Mouse (Mus musculus): Measurements from ENCODE around the gene Slc25a29. TPM values are rescaled to one million over a fixed set of nuclear protein-coding genes. Genes with fewer than 3 reads are reported as not detected.

The Slc25a29 gene
- polyA plus RNA-seq, 1 experiment: 0.47 TPM

GRCm38 (mm10) chr12:108826282-108826957 lies 9.3 kb downstream of the Slc25a29 start:
- H3K4me3 ChIP-seq (ENCODE audit: insufficient read depth, low read length): no peak overlapping the region

GRCm38 (mm10) chr12:108825561-108826224 lies 10.0 kb downstream of the Slc25a29 start:
- H3K27ac ChIP-seq (ENCODE audit: insufficient read depth, low read depth, low read length): no peak overlapping the region
- no peak overlapping the region for H3K4me3 ChIP-seq (ENCODE audit: insufficient read depth, low read length)
- TF ChIP-seq POLR2A (IDR thresholded peaks at IDR 0.05; ENCODE audit: borderline replicate concordance, low read depth, low read length) (no peak), CTCF (IDR thresholded peaks at IDR 0.05; ENCODE audit: low read depth, low read length) (no peak)

More at GRCm38 (mm10) chr12:108826282-108826957, 9.3 kb downstream of the Slc25a29 start:
- H3K27ac ChIP-seq (ENCODE audit: insufficient read depth, low read depth, low read length): no peak overlapping the region
- no peak for TF ChIP-seq CTCF (IDR thresholded peaks at IDR 0.05; ENCODE audit: low read depth, low read length)
- TF ChIP-seq POLR2A (IDR thresholded peaks at IDR 0.05; ENCODE audit: borderline replicate concordance, low read depth, low read length): no peak
- peaks cover 3% of the 10 kb centered on the region for H3K4me1 ChIP-seq (ENCODE audit: control insufficient read depth, insufficient read depth, low read length)

GRCm38 (mm10) chr12:108824225-108824874 lies 11.3 kb downstream of the Slc25a29 start:
- Histone ChIP-seq H3K27ac (ENCODE audit: insufficient read depth, low read depth, low read length) (no peak overlapping the region), H3K4me3 (ENCODE audit: insufficient read depth, low read length) (no peak overlapping the region), H3K4me1 (ENCODE audit: control insufficient read depth, insufficient read depth, low read length) (no peaks in the 10 kb centered on the region)
- TF ChIP-seq POLR2A (IDR thresholded peaks at IDR 0.05; ENCODE audit: borderline replicate concordance, low read depth, low read length) (no peak), CTCF (IDR thresholded peaks at IDR 0.05; ENCODE audit: low read depth, low read length) (no peak)

More at GRCm38 (mm10) chr12:108825561-108826224, 10.0 kb downstream of the Slc25a29 start:
- H3K4me1 ChIP-seq (ENCODE audit: control insufficient read depth, insufficient read depth, low read length): no peaks in the 10 kb centered on the region

GRCm38 (mm10) chr12:108823036-108823435 lies 12.6 kb downstream of the Slc25a29 start:
- TF ChIP-seq CTCF (IDR thresholded peaks at IDR 0.05; ENCODE audit: low read depth, low read length) (no peak), POLR2A (IDR thresholded peaks at IDR 0.05; ENCODE audit: borderline replicate concordance, low read depth, low read length) (no peak)
- Histone ChIP-seq H3K27ac (ENCODE audit: insufficient read depth, low read depth, low read length) (no peak overlapping the region), H3K4me1 (ENCODE audit: control insufficient read depth, insufficient read depth, low read length) (no peaks in the 10 kb centered on the region), H3K4me3 (ENCODE audit: insufficient read depth, low read length) (no peak overlapping the region)

- TF ChIP-seq POLR2A (IDR thresholded peaks at IDR 0.05; ENCODE audit: borderline replicate concordance, low read depth, low read length): no peak
- TF ChIP-seq CTCF (IDR thresholded peaks at IDR 0.05; ENCODE audit: low read depth, low read length): no peak
- H3K4me1 ChIP-seq (ENCODE audit: control insufficient read depth, insufficient read depth, low read length): no peaks in the 10 kb centered on the region
- H3K4me3 ChIP-seq (ENCODE audit: insufficient read depth, low read length): no peak overlapping the region
- no peak overlapping the region for H3K27ac ChIP-seq (ENCODE audit: insufficient read depth, low read depth, low read length)
Measured at GRCm38 (mm10) chr12:108820461-108820860, 15.2 kb downstream of the Slc25a29 start.

- no peak overlapping the region for H3K27ac ChIP-seq (ENCODE audit: insufficient read depth, low read depth, low read length)
- no peak overlapping the region for H3K4me3 ChIP-seq (ENCODE audit: insufficient read depth, low read length)
- peaks cover under 1% of the 10 kb centered on the region; the same call in 1 of the 2 replicates for H3K4me1 ChIP-seq (ENCODE audit: control insufficient read depth, insufficient read depth, low read length)
- TF ChIP-seq CTCF (IDR thresholded peaks at IDR 0.05; ENCODE audit: low read depth, low read length) (no peak), POLR2A (IDR thresholded peaks at IDR 0.05; ENCODE audit: borderline replicate concordance, low read depth, low read length) (no peak)
Measured at GRCm38 (mm10) chr12:108816569-108816968, 19.1 kb downstream of the Slc25a29 start.

- Histone ChIP-seq H3K4me3 (ENCODE audit: insufficient read depth, low read length) (no peak overlapping the region), H3K27ac (ENCODE audit: insufficient read depth, low read depth, low read length) (no peak overlapping the region), H3K4me1 (ENCODE audit: control insufficient read depth, insufficient read depth, low read length) (peaks cover 8% of the 10 kb centered on the region)
- TF ChIP-seq POLR2A (IDR thresholded peaks at IDR 0.05; ENCODE audit: borderline replicate concordance, low read depth, low read length) (no peak), CTCF (IDR thresholded peaks at IDR 0.05; ENCODE audit: low read depth, low read length) (no peak)
Measured at GRCm38 (mm10) chr12:108814470-108814869, 21.2 kb downstream of the Slc25a29 start.

GRCm38 (mm10) chr12:108812463-108812862 lies 23.2 kb downstream of the Slc25a29 start:
- no peak overlapping the region for H3K27ac ChIP-seq (ENCODE audit: insufficient read depth, low read depth, low read length)
- H3K4me3 ChIP-seq (ENCODE audit: insufficient read depth, low read length): no peak overlapping the region
- peaks cover 24% of the 10 kb centered on the region for H3K4me1 ChIP-seq (ENCODE audit: control insufficient read depth, insufficient read depth, low read length)
- TF ChIP-seq POLR2A (IDR thresholded peaks at IDR 0.05; ENCODE audit: borderline replicate concordance, low read depth, low read length): no peak
- no peak for TF ChIP-seq CTCF (IDR thresholded peaks at IDR 0.05; ENCODE audit: low read depth, low read length)

- H3K4me1 ChIP-seq (ENCODE audit: control insufficient read depth, insufficient read depth, low read length): peaks cover 24% of the 10 kb centered on the region
- no peak overlapping the region for H3K4me3 ChIP-seq (ENCODE audit: insufficient read depth, low read length)
- no peak overlapping the region for H3K27ac ChIP-seq (ENCODE audit: insufficient read depth, low read depth, low read length)
- TF ChIP-seq CTCF (IDR thresholded peaks at IDR 0.05; ENCODE audit: low read depth, low read length): no peak
Measured at GRCm38 (mm10) chr12:108811133-108811532, 24.6 kb downstream of the Slc25a29 start.

- H3K27ac ChIP-seq (ENCODE audit: insufficient read depth, low read depth, low read length): no peak overlapping the region
- peaks cover 26% of the 10 kb centered on the region for H3K4me1 ChIP-seq (ENCODE audit: control insufficient read depth, insufficient read depth, low read length)
- no peak for TF ChIP-seq POLR2A (IDR thresholded peaks at IDR 0.05; ENCODE audit: borderline replicate concordance, low read depth, low read length)
- H3K4me3 ChIP-seq (ENCODE audit: insufficient read depth, low read length): no peak overlapping the region
Measured at GRCm38 (mm10) chr12:108810309-108810708, 25.4 kb downstream of the Slc25a29 start.
